12 mouse cellular contexts compared by ENCODE assay signal in the genomic region with DNA sequence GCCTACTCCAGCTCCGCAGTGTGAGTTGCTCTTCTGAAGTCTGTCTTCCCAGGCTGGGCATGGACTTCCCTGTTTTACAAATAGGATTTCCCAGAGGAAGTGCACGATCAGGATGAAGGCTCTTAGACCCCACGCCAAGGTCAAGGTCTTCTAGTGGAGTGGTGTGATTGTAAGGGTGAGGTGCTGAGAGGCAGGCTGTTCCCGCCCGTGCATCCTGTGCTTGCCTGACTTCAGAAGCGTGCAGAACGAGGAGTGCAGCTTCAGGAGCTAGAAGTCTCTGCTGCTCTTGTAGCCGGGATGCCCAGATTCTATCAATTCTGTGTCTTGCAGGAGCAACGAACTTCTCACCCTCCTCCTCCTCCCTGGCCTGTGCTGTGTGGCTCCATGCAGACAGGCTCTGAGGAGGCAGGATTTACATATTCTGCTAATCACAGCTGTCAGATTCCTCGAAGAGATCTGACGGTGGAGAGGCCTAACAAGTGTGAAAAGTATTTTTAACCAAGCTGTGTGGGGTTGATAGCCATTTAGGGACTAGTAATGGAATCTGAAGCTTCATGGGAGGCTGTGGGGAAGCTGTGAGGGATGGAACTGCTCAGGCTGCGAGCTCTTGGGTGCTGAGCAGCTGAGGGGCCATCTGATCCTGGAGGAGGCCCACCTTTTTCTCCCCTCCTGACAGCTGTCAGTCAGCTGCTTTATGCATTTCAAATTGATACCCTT.
DNase-seq lines count a peak whose midpoint lies in the region; ATAC-seq and TF ChIP-seq lines count a peak whose summit lies in the region.
"Had no signal": no experiment of that assay in that cellular context is flagged by ENCODE, and none has a peak within 500 bp of the region (broad histone marks: within the 10 kb centered on the region; RNA-seq: fewer than 3 reads in every experiment).

No protein-coding gene starts in this region.

- 67% methylated on average over 12 of the region's 12 CpGs for WGBS in forebrain, embryonic 12.5 days
- 60% methylated on average over 12 of the region's 12 CpGs for WGBS in forebrain, embryonic 11.5 days
- 25% methylated on average over 12 of the region's 12 CpGs for WGBS in kidney, embryonic 15.5 days
- 32% methylated on average over 12 of the region's 12 CpGs for WGBS in stomach, embryonic 16.5 days
- 36% methylated on average over 12 of the region's 12 CpGs for WGBS in stomach, postnatal 0 days

- ATAC-seq in forebrain, embryonic 12.5 days (ENCODE audit: low FRiP score), result peak; percentile 11; the same call in 1 of the 2 replicates
- no peak for ATAC-seq in forebrain, embryonic 11.5 days (replicated peaks; ENCODE audit: low FRiP score)
- no peak for ATAC-seq in kidney, embryonic 15.5 days (replicated peaks; ENCODE audit: low FRiP score)
- peak; percentile 57; the same call in 1 of the 2 replicates for ATAC-seq in stomach, embryonic 16.5 days (ENCODE audit: insufficient read depth, low FRiP score)
- ATAC-seq in stomach, postnatal 0 days (ENCODE audit: low FRiP score, low TSS enrichment), result no peak
- no peak for ATAC-seq in inflammation-experienced regulatory T-cells, adult 6 months

- no peak overlapping the region for H3K4me3 ChIP-seq in forebrain, embryonic 12.5 days (replicated peaks)
- no peak overlapping the region for H3K4me3 ChIP-seq in forebrain, embryonic 11.5 days (ENCODE audit: low read depth, low read length)
- no peak overlapping the region for H3K4me3 ChIP-seq in kidney, embryonic 15.5 days (replicated peaks)
- H3K4me3 ChIP-seq in stomach, embryonic 16.5 days (replicated peaks; ENCODE audit: low read length), result no peak overlapping the region
- H3K4me3 ChIP-seq in stomach, postnatal 0 days (ENCODE audit: low read depth, low read length), result no peak overlapping the region

- no peak overlapping the region for H3K27ac ChIP-seq in forebrain, embryonic 12.5 days
- H3K27ac ChIP-seq in forebrain, embryonic 11.5 days (ENCODE audit: low read depth, low read length), result no peak overlapping the region
- H3K27ac ChIP-seq in kidney, embryonic 15.5 days, result peak overlapping the region; percentile 6; the same call in 1 of the 2 replicates
- H3K27ac ChIP-seq in stomach, embryonic 16.5 days (ENCODE audit: low read length), result no peak overlapping the region
- no peak overlapping the region for H3K27ac ChIP-seq in stomach, postnatal 0 days (replicated peaks)
- H3K27ac ChIP-seq: macrophage had no signal

- peaks cover 18% of the 10 kb centered on the region for H3K4me1 ChIP-seq in forebrain, embryonic 12.5 days
- H3K4me1 ChIP-seq in forebrain, embryonic 11.5 days (replicated peaks; ENCODE audit: control insufficient read depth, insufficient read depth, low read length), result no peaks in the 10 kb centered on the region; the same call in 1 of the 2 replicates
- H3K4me1 ChIP-seq in kidney, embryonic 15.5 days, result peaks cover 10% of the 10 kb centered on the region
- no peaks in the 10 kb centered on the region; the same call in 1 of the 2 replicates for H3K4me1 ChIP-seq in stomach, embryonic 16.5 days (ENCODE audit: control insufficient read depth, insufficient read depth, low read length)
- H3K4me1 ChIP-seq in stomach, postnatal 0 days (replicated peaks; ENCODE audit: control insufficient read depth, insufficient read depth), result no peaks in the 10 kb centered on the region

- TF ChIP-seq EP300 in stomach, postnatal 0 days (optimal IDR thresholded peaks at IDR 0.05), result no peak

- no peaks in the 10 kb centered on the region for H3K36me3 ChIP-seq in forebrain, embryonic 12.5 days (replicated peaks)
- H3K36me3 ChIP-seq in forebrain, embryonic 11.5 days (ENCODE audit: control insufficient read depth, insufficient read depth, low read length), result no peaks in the 10 kb centered on the region
- no peaks in the 10 kb centered on the region for H3K36me3 ChIP-seq in kidney, embryonic 15.5 days
- H3K36me3 ChIP-seq in stomach, embryonic 16.5 days (ENCODE audit: control insufficient read depth, insufficient read depth, low read length), result no peaks in the 10 kb centered on the region
- H3K36me3 ChIP-seq in stomach, postnatal 0 days (ENCODE audit: control insufficient read depth, insufficient read depth, low read length), result no peaks in the 10 kb centered on the region

- TF ChIP-seq CTCF in stomach, postnatal 0 days (IDR thresholded peaks at IDR 0.05; ENCODE audit: low read depth), result no peak

- no peaks in the 10 kb centered on the region for H3K9me3 ChIP-seq in forebrain, embryonic 12.5 days
- no peaks in the 10 kb centered on the region for H3K9me3 ChIP-seq in forebrain, embryonic 11.5 days (ENCODE audit: control insufficient read depth, low read length)
- H3K9me3 ChIP-seq in kidney, embryonic 15.5 days (replicated peaks), result no peaks in the 10 kb centered on the region
- H3K9me3 ChIP-seq in stomach, embryonic 16.5 days (replicated peaks; ENCODE audit: control insufficient read depth, low read length), result no peaks in the 10 kb centered on the region
- H3K9me3 ChIP-seq in stomach, postnatal 0 days (ENCODE audit: control insufficient read depth, low read length), result no peaks in the 10 kb centered on the region

- no peak for DNase-seq in forebrain, embryonic 11.5 days (ENCODE audit: low spot score)
- no peak for DNase-seq in kidney, postnatal 4 days
- DNase-seq in stomach, postnatal 0 days (ENCODE audit: low spot score), result no peak
- no peak for DNase-seq in urinary bladder, adult 18-20 months (ENCODE audit: low spot score in 2 of 2)
- DNase-seq: adrenal gland, postnatal 36 days; cerebellum, postnatal 25 days; layer of hippocampus, postnatal 36 days had no signal

- no peaks in the 10 kb centered on the region for H3K27me3 ChIP-seq in forebrain, embryonic 12.5 days
- no peaks in the 10 kb centered on the region for H3K27me3 ChIP-seq in forebrain, embryonic 11.5 days (ENCODE audit: control insufficient read depth, insufficient read depth, low read length)
- no peaks in the 10 kb centered on the region for H3K27me3 ChIP-seq in kidney, embryonic 15.5 days
- H3K27me3 ChIP-seq in stomach, embryonic 16.5 days (ENCODE audit: control insufficient read depth, insufficient read depth, low read length), result no peaks in the 10 kb centered on the region
- H3K27me3 ChIP-seq in stomach, postnatal 0 days (ENCODE audit: control insufficient read depth, insufficient read depth, low read length), result no peaks in the 10 kb centered on the region

- H3K4me2 ChIP-seq in forebrain, embryonic 12.5 days, result no peak overlapping the region
- no peak overlapping the region for H3K4me2 ChIP-seq in forebrain, embryonic 11.5 days (ENCODE audit: low read depth, low read length, severe bottlenecking)
- no peak overlapping the region for H3K4me2 ChIP-seq in kidney, embryonic 15.5 days
- no peak overlapping the region for H3K4me2 ChIP-seq in stomach, embryonic 16.5 days (ENCODE audit: low read depth, low read length)
- no peak overlapping the region for H3K4me2 ChIP-seq in stomach, postnatal 0 days (replicated peaks; ENCODE audit: low read depth)

- H3K9ac ChIP-seq in forebrain, embryonic 12.5 days, result no peak overlapping the region
- no peak overlapping the region for H3K9ac ChIP-seq in forebrain, embryonic 11.5 days (ENCODE audit: low read length)
- no peak overlapping the region for H3K9ac ChIP-seq in kidney, embryonic 15.5 days
- no peak overlapping the region for H3K9ac ChIP-seq in stomach, embryonic 16.5 days (ENCODE audit: low read length)
- H3K9ac ChIP-seq in stomach, postnatal 0 days (ENCODE audit: low read length), result no peak overlapping the region

Comparison
In these comparisons a context has a peak if more than half of its experiments do, and no peak if none do; other contexts are left out.
1. ATAC-seq: peak in forebrain, embryonic 12.5 days (single experiment) and stomach, embryonic 16.5 days (single experiment); none in forebrain, embryonic 11.5 days (single experiment), kidney, embryonic 15.5 days (single experiment), stomach, postnatal 0 days (single experiment) and inflammation-experienced regulatory T-cells, adult 6 months (single experiment).